Comparison of ENCODE assay signal across 13 mouse cellular contexts in genomic region chr7:92457791-92458190, GRCm38 (mm10).
A peak's percentile ranks its signal among the peaks of the same experiment; 100 is the strongest.
DNase-seq lines count a peak whose midpoint lies in the region; ATAC-seq and TF ChIP-seq lines count a peak whose summit lies in the region.
"Had no signal": no experiment of that assay in that cellular context is flagged by ENCODE, and none has a peak within 500 bp of the region (broad histone marks: within the 10 kb centered on the region; RNA-seq: fewer than 3 reads in every experiment).

No protein-coding gene starts in this region.

- 15% methylated on average over 4 of the region's 4 CpGs for WGBS in kidney, postnatal 0 days
- WGBS in embryonic facial prominence, embryonic 11.5 days: 25% methylated on average over 4 of the region's 4 CpGs
- WGBS in heart, embryonic 14.5 days: 7% methylated on average over 4 of the region's 4 CpGs
- WGBS in midbrain, embryonic 15.5 days: 50% methylated on average over 4 of the region's 4 CpGs
- 52% methylated on average over 4 of the region's 4 CpGs for WGBS in forebrain, embryonic 15.5 days

- H3K27ac ChIP-seq in kidney, postnatal 0 days: no peak overlapping the region
- H3K27ac ChIP-seq in embryonic facial prominence, embryonic 11.5 days (replicated peaks; ENCODE audit: low read depth, low read length): no peak overlapping the region
- peak overlapping the region in 1 of 2 experiments; percentile 55; a peak in 3 of 4 replicates for H3K27ac ChIP-seq in heart, embryonic 14.5 days (replicated peaks in 1 of 2; ENCODE audit: control insufficient read depth in 1 of 2, insufficient read depth in 1 of 2, low read depth in 2 of 2, low read length in 2 of 2)
- no peak overlapping the region for H3K27ac ChIP-seq in midbrain, embryonic 15.5 days
- no peak overlapping the region for H3K27ac ChIP-seq in forebrain, embryonic 15.5 days (replicated peaks)
- H3K27ac ChIP-seq: embryonic facial prominence, embryonic 15.5 days; liver, embryonic 13.5 days had no signal

- H3K4me2 ChIP-seq in kidney, postnatal 0 days (ENCODE audit: low read length): no peak overlapping the region
- no peak overlapping the region for H3K4me2 ChIP-seq in embryonic facial prominence, embryonic 11.5 days (ENCODE audit: low read depth, low read length)
- H3K4me2 ChIP-seq in heart, embryonic 14.5 days (ENCODE audit: low read length): no peak overlapping the region
- no peak overlapping the region for H3K4me2 ChIP-seq in midbrain, embryonic 15.5 days
- H3K4me2 ChIP-seq in forebrain, embryonic 15.5 days (replicated peaks): no peak overlapping the region
- H3K4me2 ChIP-seq: embryonic facial prominence, embryonic 15.5 days; liver, embryonic 13.5 days had no signal

- H3K9ac ChIP-seq in kidney, postnatal 0 days (ENCODE audit: low read depth, low read length): no peak overlapping the region
- no peak overlapping the region for H3K9ac ChIP-seq in embryonic facial prominence, embryonic 11.5 days (replicated peaks; ENCODE audit: low read length)
- no peak overlapping the region for H3K9ac ChIP-seq in heart, embryonic 14.5 days (ENCODE audit: low read length)
- no peak overlapping the region for H3K9ac ChIP-seq in midbrain, embryonic 15.5 days
- H3K9ac ChIP-seq in forebrain, embryonic 15.5 days (replicated peaks): no peak overlapping the region
- H3K9ac ChIP-seq: embryonic facial prominence, embryonic 15.5 days; liver, embryonic 13.5 days had no signal

- H3K4me3 ChIP-seq in kidney, postnatal 0 days (replicated peaks; ENCODE audit: low read depth, low read length): no peak overlapping the region
- no peak overlapping the region for H3K4me3 ChIP-seq in embryonic facial prominence, embryonic 11.5 days (ENCODE audit: low read depth, low read length)
- no peak overlapping the region for H3K4me3 ChIP-seq in heart, embryonic 14.5 days (ENCODE audit: control insufficient read depth in 1 of 2, insufficient read depth in 1 of 2, low read depth in 1 of 2, low read length in 2 of 2)
- H3K4me3 ChIP-seq in midbrain, embryonic 15.5 days: no peak overlapping the region
- H3K4me3 ChIP-seq in forebrain, embryonic 15.5 days: no peak overlapping the region
- H3K4me3 ChIP-seq: embryonic facial prominence, embryonic 15.5 days; liver, embryonic 13.5 days had no signal

- H3K9me3 ChIP-seq in kidney, postnatal 0 days (replicated peaks; ENCODE audit: low read length): no peaks in the 10 kb centered on the region
- H3K9me3 ChIP-seq in embryonic facial prominence, embryonic 11.5 days (replicated peaks; ENCODE audit: control insufficient read depth, low read length): no peaks in the 10 kb centered on the region
- no peaks in the 10 kb centered on the region for H3K9me3 ChIP-seq in heart, embryonic 14.5 days (ENCODE audit: control insufficient read depth, low read length)
- H3K9me3 ChIP-seq in midbrain, embryonic 15.5 days: no peaks in the 10 kb centered on the region
- H3K9me3 ChIP-seq in forebrain, embryonic 15.5 days: no peaks in the 10 kb centered on the region
- H3K9me3 ChIP-seq: embryonic facial prominence, embryonic 15.5 days; liver, embryonic 13.5 days had no signal

- H3K36me3 ChIP-seq in kidney, postnatal 0 days (ENCODE audit: insufficient read depth, low read length): no peaks in the 10 kb centered on the region
- no peaks in the 10 kb centered on the region for H3K36me3 ChIP-seq in embryonic facial prominence, embryonic 11.5 days (replicated peaks; ENCODE audit: control insufficient read depth, insufficient read depth, low read depth, low read length)
- no peaks in the 10 kb centered on the region for H3K36me3 ChIP-seq in heart, embryonic 14.5 days (ENCODE audit: control insufficient read depth, insufficient read depth, low read length)
- no peaks in the 10 kb centered on the region for H3K36me3 ChIP-seq in midbrain, embryonic 15.5 days (replicated peaks)
- no peaks in the 10 kb centered on the region for H3K36me3 ChIP-seq in forebrain, embryonic 15.5 days
- H3K36me3 ChIP-seq: embryonic facial prominence, embryonic 15.5 days; liver, embryonic 13.5 days had no signal

- no peak for ATAC-seq in kidney, postnatal 0 days (replicated peaks; ENCODE audit: low FRiP score, low read depth)
- ATAC-seq in embryonic facial prominence, embryonic 11.5 days (replicated peaks; ENCODE audit: insufficient number of reproducible peaks, low FRiP score, low TSS enrichment, low read depth): 0 out of 2 replicates have a peak, but pooled peaks have one; percentile 34
- ATAC-seq in heart, embryonic 14.5 days (ENCODE audit: insufficient number of reproducible peaks, insufficient read depth, low FRiP score, low read depth): peak; percentile 89
- ATAC-seq in midbrain, embryonic 15.5 days (replicated peaks): no peak
- no peak for ATAC-seq in forebrain, embryonic 15.5 days (replicated peaks)

- DNase-seq in kidney, postnatal 0 days (ENCODE audit: low spot score): peak; percentile 38
- DNase-seq in kidney, postnatal 36 days: no peak
- DNase-seq in embryonic facial prominence, embryonic 11.5 days (ENCODE audit: low spot score): peak; percentile 26
- DNase-seq in skeletal muscle tissue, adult 2 months (ENCODE audit: low read depth, low spot score): peak; percentile 57
- no peak for DNase-seq in left cerebral cortex, adult 18-20 months (ENCODE audit: low spot score in 2 of 2)
- DNase-seq: adrenal gland, adult 8-10 months; kidney, adult 18-20 months; liver, embryonic 13.5 days; right cerebral cortex, postnatal 4 days had no signal

- no peaks in the 10 kb centered on the region for H3K27me3 ChIP-seq in kidney, postnatal 0 days (ENCODE audit: insufficient read depth, low read length)
- no peaks in the 10 kb centered on the region for H3K27me3 ChIP-seq in embryonic facial prominence, embryonic 11.5 days (ENCODE audit: control insufficient read depth, insufficient read depth, low read length)
- H3K27me3 ChIP-seq in heart, embryonic 14.5 days (ENCODE audit: control insufficient read depth, insufficient read depth, low read length): no peaks in the 10 kb centered on the region
- H3K27me3 ChIP-seq in midbrain, embryonic 15.5 days (replicated peaks): no peaks in the 10 kb centered on the region
- no peaks in the 10 kb centered on the region for H3K27me3 ChIP-seq in forebrain, embryonic 15.5 days
- H3K27me3 ChIP-seq: embryonic facial prominence, embryonic 15.5 days; liver, embryonic 13.5 days had no signal

- H3K4me1 ChIP-seq in kidney, postnatal 0 days (replicated peaks; ENCODE audit: insufficient read depth, low read length): no peaks in the 10 kb centered on the region
- no peaks in the 10 kb centered on the region for H3K4me1 ChIP-seq in embryonic facial prominence, embryonic 11.5 days (ENCODE audit: control insufficient read depth, insufficient read depth, low read length)
- peaks cover 11 to 16% of the 10 kb centered on the region in 2 experiments for H3K4me1 ChIP-seq in heart, embryonic 14.5 days (ENCODE audit: control insufficient read depth in 2 of 2, insufficient read depth in 2 of 2, low read length in 2 of 2)
- no peaks in the 10 kb centered on the region for H3K4me1 ChIP-seq in midbrain, embryonic 15.5 days
- H3K4me1 ChIP-seq in forebrain, embryonic 15.5 days: no peaks in the 10 kb centered on the region; the same call in 1 of the 2 replicates
- H3K4me1 ChIP-seq: liver, embryonic 13.5 days had no signal

- TF ChIP-seq CTCF in kidney, postnatal 0 days (IDR thresholded peaks at IDR 0.05; ENCODE audit: low read depth): no peak

Comparison
In these comparisons a context has a peak if more than half of its experiments do, and no peak if none do; other contexts are left out.
1. DNase-seq: peak in kidney, postnatal 0 days (single experiment), embryonic facial prominence, embryonic 11.5 days (single experiment) and skeletal muscle tissue, adult 2 months (single experiment); none in kidney, postnatal 36 days (0 of 2) and left cerebral cortex, adult 18-20 months (0 of 2).
2. ATAC-seq: peak in embryonic facial prominence, embryonic 11.5 days (single experiment) and heart, embryonic 14.5 days (single experiment); none in kidney, postnatal 0 days (single experiment), midbrain, embryonic 15.5 days (single experiment) and forebrain, embryonic 15.5 days (single experiment).